Comparison of ENCODE assay signal across 12 mouse cellular contexts in genomic region chr14:79529581-79530554, GRCm38 (mm10). TPM values are rescaled to one million over a fixed set of nuclear protein-coding genes. Genes with fewer than 3 reads are reported as not detected.
A peak's percentile ranks its signal among the peaks of the same experiment; 100 is the strongest.
DNase-seq lines count a peak whose midpoint lies in the region; ATAC-seq lines count a peak whose summit lies in the region.
"Had no signal": no experiment of that assay in that cellular context is flagged by ENCODE, and none has a peak within 500 bp of the region (broad histone marks: within the 10 kb centered on the region; RNA-seq: fewer than 3 reads in every experiment).

No protein-coding gene starts in this region.

- DNase-seq in heart, postnatal 36 days = no peak
- DNase-seq in MEL-GATA-1-ER (ENCODE audit: extremely low read depth, low read depth) (peak; percentile 93), liver (peak; percentile 83)
- peak; percentile 65 for DNase-seq in splenic B cell, adult 2 months (ENCODE audit: low read depth, low spot score)
- no peak for DNase-seq in left cerebral cortex, postnatal 4 days
- DNase-seq in lung, postnatal 14 days = no peak
- DNase-seq in right cerebral cortex, adult 18-20 months = no peak
- DNase-seq: adrenal gland, postnatal 10 days; kidney, postnatal 25 days had no signal

- peaks cover 10% of the 10 kb centered on the region for H3K4me1 ChIP-seq in heart, embryonic 16.5 days (ENCODE audit: control insufficient read depth, insufficient read depth, low read length)
- H3K4me1 ChIP-seq: hindbrain, embryonic 10.5 days; midbrain, embryonic 12.5 days had no signal

- WGBS in heart, embryonic 16.5 days = 67% methylated on average over 10 of the region's 10 CpGs

- no peaks in the 10 kb centered on the region for H3K9me3 ChIP-seq in heart, embryonic 16.5 days (replicated peaks; ENCODE audit: control insufficient read depth, low read length)
- H3K9me3 ChIP-seq: hindbrain, embryonic 10.5 days; midbrain, embryonic 12.5 days had no signal

- no peak overlapping the region for H3K4me3 ChIP-seq in heart, embryonic 16.5 days (ENCODE audit: low read length)
- H3K4me3 ChIP-seq: hindbrain, embryonic 10.5 days; midbrain, embryonic 12.5 days had no signal

- H3K36me3 ChIP-seq in heart, embryonic 16.5 days (ENCODE audit: control insufficient read depth, insufficient read depth) = no peaks in the 10 kb centered on the region
- peaks cover 4% of the 10 kb centered on the region; the same call in 1 of the 2 replicates for H3K36me3 ChIP-seq in splenic B cell, adult 2 months (ENCODE audit: control insufficient read depth, insufficient read depth, low read length, poor library complexity, severe bottlenecking)
- H3K36me3 ChIP-seq: hindbrain, embryonic 10.5 days; midbrain, embryonic 12.5 days had no signal

- H3K27me3 ChIP-seq in heart, embryonic 16.5 days (ENCODE audit: control insufficient read depth, insufficient read depth, low read length) = no peaks in the 10 kb centered on the region
- H3K27me3 ChIP-seq in splenic B cell, adult 2 months (ENCODE audit: control insufficient read depth, insufficient read depth, low read length, poor library complexity, severe bottlenecking) = no peaks in the 10 kb centered on the region
- H3K27me3 ChIP-seq: midbrain, embryonic 12.5 days had no signal

- H3K9ac ChIP-seq in heart, embryonic 16.5 days (ENCODE audit: low read length) = no peak overlapping the region
- H3K9ac ChIP-seq: midbrain, embryonic 12.5 days had no signal

- H3K4me2 ChIP-seq in heart, embryonic 16.5 days (ENCODE audit: low read depth, low read length) = no peak overlapping the region
- H3K4me2 ChIP-seq: midbrain, embryonic 12.5 days had no signal

- intact Hi-C loops in heart, postnatal 36 days (cut with DNase I) = no loop called here
- intact Hi-C loops in left cerebral cortex, postnatal 4 days (cut with DNase I) = no loop called here

- peak; percentile 56; the same call in 1 of the 2 replicates for ATAC-seq in heart, embryonic 16.5 days (replicated peaks; ENCODE audit: extremely low read depth, insufficient read depth, low FRiP score)

- no peak overlapping the region for H3K27ac ChIP-seq in heart, embryonic 16.5 days (ENCODE audit: low read length)
- H3K27ac ChIP-seq: hindbrain, embryonic 10.5 days; midbrain, embryonic 12.5 days had no signal

RNA-seq across cellular contexts. Expression of gene Wbp4, which starts 48.5 kb away (rescaled TPM):
- 26.8 and 27.6 TPM in 2 replicates for polyA plus RNA-seq in heart, embryonic 16.5 days (2015; fragmentation: Nextera tagmentation; extraction: Ambion mirVana)
- 10 to 100 TPM; 20.7 to 22.0 TPM for total RNA-seq in heart, postnatal 36 days (2021)
- total RNA-seq in left cerebral cortex, postnatal 4 days (2021) = 10 to 100 TPM; 46.0 to 47.6 TPM

RNA-seq across cellular contexts. Expression of gene Elf1, which starts 48.9 kb away (rescaled TPM):
- 9.9 and 12.3 TPM in 2 replicates for polyA plus RNA-seq in heart, embryonic 16.5 days (2015; fragmentation: Nextera tagmentation; extraction: Ambion mirVana)
- total RNA-seq in heart, postnatal 36 days (2021) = 10 to 100 TPM; 13.8 to 17.4 TPM
- total RNA-seq in left cerebral cortex, postnatal 4 days (2021) = 1 to 10 TPM; 5.4 to 6.1 TPM

RNA-seq across cellular contexts. Expression of gene Sugt1, which starts 57.6 kb away (rescaled TPM):
- 101 and 105 TPM in 2 replicates for polyA plus RNA-seq in heart, embryonic 16.5 days (2015; fragmentation: Nextera tagmentation; extraction: Ambion mirVana)
- total RNA-seq in heart, postnatal 36 days (2021) = 10 to 100 TPM; 64.8 to 73.7 TPM
- total RNA-seq in left cerebral cortex, postnatal 4 days (2021) = 10 to 100 TPM; 74.3 to 83.4 TPM

Comparison
In these comparisons a context has a peak if more than half of its experiments do, and no peak if none do; other contexts are left out.
1. DNase-seq: peak in MEL-GATA-1-ER (single experiment), liver (single experiment) and splenic B cell, adult 2 months (single experiment); none in heart, postnatal 36 days (0 of 2), left cerebral cortex, postnatal 4 days (single experiment), lung, postnatal 14 days (single experiment) and right cerebral cortex, adult 18-20 months (single experiment).